Mouse (Mus musculus): ENCODE measurements around the gene Gpr62.
"Not testable (repeated sequence)": the region's sequence is repeated elsewhere in the genome, so short reads cannot be mapped to it uniquely, and the experiment has no call there.

The Gpr62 gene

DNA sequence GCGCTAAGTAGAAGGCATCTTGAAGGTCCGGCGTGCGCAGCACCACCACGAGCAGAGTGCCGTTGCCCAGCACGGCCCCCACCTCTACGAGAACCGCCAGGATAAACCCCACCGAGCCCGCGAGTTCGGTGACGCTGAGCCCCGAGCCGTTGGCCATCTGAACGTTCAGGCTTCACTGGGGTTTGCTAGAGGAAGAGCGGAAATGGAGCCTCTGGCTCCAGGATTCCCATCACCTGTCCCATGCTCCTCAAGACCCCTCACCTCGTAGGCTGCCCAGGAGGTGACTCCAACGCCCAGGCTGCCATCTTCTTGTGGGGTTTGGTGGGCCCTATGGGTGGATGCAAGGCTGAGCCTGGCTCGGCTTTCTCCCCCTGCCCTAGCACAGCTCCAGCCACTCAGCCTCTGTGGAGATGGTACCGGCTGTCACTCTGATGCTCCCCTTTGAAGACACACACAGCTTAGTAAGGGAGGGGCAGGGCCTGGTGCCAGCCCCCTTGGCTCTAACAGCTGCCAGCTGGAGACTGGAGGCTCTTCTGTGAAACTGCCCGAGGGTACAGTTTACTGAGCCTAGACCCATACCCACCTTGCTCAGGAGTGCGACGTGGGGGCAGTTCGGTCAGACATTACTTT, at the start of gene Gpr62:
Gene Gpr62, minus strand, starts transcription at position 368 of the 630 bp plus-strand sequence.
- CTCF ChIA-PET = no interaction called here

- CTCF ChIA-PET = no interaction called here
Observed at GRCm38 (mm10) chr9:106514273-106514672, 48.5 kb upstream of the Gpr62 start, which contains the start of gene Iqcf5. Iqcf5 (plus strand) TSS chr9:106514573.

DNA sequence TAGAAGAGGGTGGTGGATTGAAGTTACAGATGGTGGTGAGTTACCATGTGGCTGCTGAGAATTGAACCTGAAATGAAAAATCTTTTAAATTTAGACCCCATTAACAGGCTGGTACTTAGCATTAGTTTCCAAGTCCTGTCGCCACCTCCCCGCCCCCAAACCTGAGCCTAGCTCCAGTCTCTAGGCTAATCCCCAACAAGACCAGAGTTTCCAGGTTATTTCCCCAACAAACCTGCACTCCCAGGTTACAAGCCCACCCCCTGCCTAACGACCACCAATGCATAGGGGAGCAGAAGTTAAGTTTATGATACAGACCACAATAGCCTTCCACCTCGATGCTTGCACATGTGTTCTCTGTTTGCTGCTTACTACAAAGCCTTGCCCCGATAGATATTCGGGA, 47.8 kb upstream of the Gpr62 start:
- CTCF ChIA-PET = no interaction called here

- CTCF ChIA-PET = no interaction called here
Observed at GRCm38 (mm10) chr9:106512729-106513450, 47.2 kb upstream of the Gpr62 start.

DNA sequence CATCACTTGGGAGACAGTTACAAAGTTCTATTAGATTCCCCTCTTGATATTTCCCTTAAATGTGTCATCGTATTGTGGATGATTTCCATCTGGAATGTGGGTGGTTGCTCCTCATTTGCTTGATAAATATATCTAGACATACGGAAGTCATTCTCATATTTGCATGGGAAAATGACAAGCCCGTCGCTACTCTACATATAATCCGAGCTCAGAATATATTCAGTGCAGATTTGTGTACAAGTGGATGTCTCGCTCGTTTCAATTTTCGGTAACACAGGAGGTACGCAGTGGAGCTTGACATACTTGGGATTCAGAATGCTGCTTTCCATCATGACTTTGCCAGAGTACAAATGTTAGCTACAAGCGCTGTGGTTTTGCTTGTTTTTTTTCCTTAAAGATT, 43.6 kb upstream of the Gpr62 start:
- CTCF ChIA-PET = no interaction called here

- CTCF ChIA-PET = no interaction called here
Observed at GRCm38 (mm10) chr9:106504246-106504645, 38.5 kb upstream of the Gpr62 start.

- CTCF ChIA-PET = no interaction called here
Observed at GRCm38 (mm10) chr9:106501846-106502245, 36.1 kb upstream of the Gpr62 start.

GRCm38 (mm10) chr9:106499667-106500066, 33.9 kb upstream of the Gpr62 start, which contains the start of gene Iqcf1:
Iqcf1 (plus strand) TSS chr9:106499967.
- CTCF ChIA-PET = no interaction called here

- CTCF ChIA-PET = not testable (repeated sequence)
Observed at GRCm38 (mm10) chr9:106487602-106488001, 21.9 kb upstream of the Gpr62 start.

GRCm38 (mm10) chr9:106485076-106485475, 19.3 kb upstream of the Gpr62 start:
- CTCF ChIA-PET = no interaction called here

DNA sequence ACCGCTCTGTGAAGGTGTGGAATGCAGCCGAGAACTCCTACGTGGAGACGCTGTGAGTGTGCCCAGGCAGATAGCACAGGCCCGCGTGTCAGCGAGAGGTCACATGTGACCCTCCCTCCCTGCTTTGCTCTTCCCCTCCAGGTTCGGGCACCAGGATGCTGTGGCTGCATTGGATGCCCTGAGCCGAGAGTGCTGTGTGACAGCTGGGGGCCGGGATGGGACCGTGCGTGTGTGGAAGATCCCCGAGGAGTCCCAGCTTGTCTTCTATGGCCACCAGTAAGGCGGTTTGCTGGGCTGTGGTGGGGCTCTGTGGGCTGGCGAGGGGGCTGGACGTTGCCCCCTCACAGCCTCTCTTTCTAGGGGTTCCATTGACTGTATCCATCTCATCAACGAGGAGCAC, 17.9 kb upstream of the Gpr62 start:
- CTCF ChIA-PET = no interaction called here

DNA sequence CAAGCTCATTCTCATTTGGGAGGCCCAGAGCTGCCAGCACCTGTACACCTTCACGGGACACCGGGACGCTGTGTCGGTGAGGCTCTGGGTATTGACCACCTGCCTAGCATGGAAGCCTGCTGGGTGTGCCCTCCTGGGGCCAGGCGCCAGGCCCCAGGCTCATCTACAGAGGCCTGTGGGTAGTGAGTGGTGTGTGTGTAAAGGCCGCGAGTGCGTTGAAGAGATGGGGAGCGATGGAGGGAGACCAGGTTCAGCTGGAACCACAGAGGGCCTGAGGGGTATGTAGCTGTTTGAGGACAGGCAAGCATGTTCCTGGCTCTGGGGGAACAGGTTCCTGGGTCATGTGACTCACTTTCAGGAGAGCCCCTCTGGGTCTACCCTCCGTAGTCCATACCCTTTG, 17.4 kb upstream of the Gpr62 start:
- CTCF ChIA-PET = no interaction called here

- CTCF ChIA-PET = no interaction called here
Observed at GRCm38 (mm10) chr9:106482578-106483115, 16.9 kb upstream of the Gpr62 start.

- CTCF ChIA-PET = no interaction called here
Observed at GRCm38 (mm10) chr9:106481676-106482075, 15.9 kb upstream of the Gpr62 start.

- CTCF ChIA-PET = interaction anchor here (0.7 kb wide), 1 partner anchor 43 kb away, joined by 5 read pairs; the partner anchor contains the start of gene Acy1
Observed at GRCm38 (mm10) chr9:106481075-106481474, 15.3 kb upstream of the Gpr62 start.

- CTCF ChIA-PET = interaction anchor here (0.7 kb wide), 1 partner anchor 43 kb away, joined by 5 read pairs; the partner anchor contains the start of gene Acy1
Observed at GRCm38 (mm10) chr9:106480541-106480940, 14.8 kb upstream of the Gpr62 start.

GRCm38 (mm10) chr9:106478101-106478500, 12.4 kb upstream of the Gpr62 start:
- CTCF ChIA-PET = no interaction called here

GRCm38 (mm10) chr9:106477649-106478048, 11.9 kb upstream of the Gpr62 start:
- CTCF ChIA-PET = interaction anchor here (0.5 to 1.6 kb wide), 3 partner anchors 50 to 1095 kb away, joined by 3 to 12 read pairs (median 4); no protein-coding TSS in a partner anchor

DNA sequence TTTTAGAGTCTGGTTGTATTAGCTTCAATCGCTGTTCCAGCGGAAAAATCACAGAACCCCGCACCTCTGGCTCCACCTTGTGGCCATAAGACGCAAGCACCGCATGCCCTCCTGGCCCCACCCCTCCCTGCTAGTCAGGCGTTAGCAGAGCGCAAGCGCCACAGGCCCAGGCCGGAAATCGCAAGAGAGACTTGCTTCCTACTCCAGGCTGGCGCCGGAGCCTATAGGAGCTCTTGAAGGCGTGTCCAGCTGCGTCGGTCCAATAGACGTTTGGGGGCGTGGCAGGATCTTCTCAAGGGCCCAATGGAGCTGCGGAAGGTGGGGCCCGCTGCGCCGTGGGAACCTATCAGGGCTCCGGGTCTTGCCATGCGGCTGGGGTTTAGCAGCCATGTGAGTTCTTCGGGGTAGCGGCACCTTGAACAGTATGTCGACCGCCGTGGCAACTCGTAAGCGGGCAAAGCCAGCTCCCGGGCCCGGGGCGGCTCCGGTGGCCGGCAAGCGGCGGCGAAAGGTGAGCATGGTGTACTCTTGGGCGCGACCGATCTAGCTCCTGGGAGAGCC, 11.3 kb upstream of the Gpr62 start, which contains the start of gene Parp3:
Gene Parp3, minus strand, starts transcription at position 26 of the 561 bp plus-strand sequence.
- CTCF ChIA-PET = interaction anchor here (0.5 to 1.6 kb wide), 6 partner anchors 29 to 1096 kb away, joined by 3 to 12 read pairs (median 4); partner anchors contain the start of genes Abhd14a and Abhd14b

DNA sequence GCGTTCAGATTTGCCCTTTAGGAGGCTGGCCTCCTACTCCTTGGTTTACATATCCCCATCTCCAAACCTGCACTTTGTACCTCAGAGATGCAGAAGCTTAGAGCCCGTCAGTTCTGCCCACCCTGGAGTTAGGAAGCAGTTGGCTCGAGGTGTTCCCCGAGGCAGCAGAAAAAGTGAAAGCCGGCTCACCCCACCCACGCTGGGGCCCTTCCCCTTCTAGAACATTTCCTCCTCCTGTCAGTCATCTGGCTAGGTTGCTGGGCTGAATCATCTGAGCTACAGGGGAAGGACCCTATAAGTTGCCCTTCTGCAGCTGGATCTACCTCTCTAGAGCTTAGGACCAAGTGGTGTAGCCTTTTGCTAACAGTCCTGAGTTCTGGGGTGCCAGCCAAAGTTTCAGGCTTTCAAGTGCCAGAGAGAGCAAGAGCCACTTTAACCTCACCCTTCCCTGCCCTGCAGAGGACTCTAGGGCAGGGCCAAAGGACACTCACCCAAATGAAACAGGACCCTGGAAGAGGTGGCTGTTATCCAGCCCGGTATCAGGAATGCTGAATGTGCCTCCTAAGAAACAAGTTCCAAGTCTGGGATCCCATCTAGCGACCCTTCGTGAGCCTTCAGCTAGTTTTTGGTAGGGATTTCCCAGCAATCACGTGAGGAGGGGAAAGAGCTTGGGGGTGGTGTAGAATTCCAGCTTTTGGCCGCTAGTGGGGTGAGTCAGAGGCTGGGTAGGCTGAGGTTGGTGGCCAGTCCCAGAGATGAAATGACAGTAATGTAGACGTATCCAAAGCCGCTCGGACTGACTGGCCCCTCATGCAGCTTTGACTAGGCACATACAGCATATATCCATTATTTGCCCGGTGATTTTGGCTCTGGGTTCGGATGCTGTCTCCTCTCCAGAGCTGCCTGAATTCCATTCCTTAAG, 10.5 kb upstream of the Gpr62 start:
- CTCF ChIA-PET = interaction anchor here (0.9 to 1.6 kb wide), 4 partner anchors 28 to 55 kb away, joined by 3 to 6 read pairs (median 4); partner anchors contain the start of genes Abhd14a and Abhd14b

DNA sequence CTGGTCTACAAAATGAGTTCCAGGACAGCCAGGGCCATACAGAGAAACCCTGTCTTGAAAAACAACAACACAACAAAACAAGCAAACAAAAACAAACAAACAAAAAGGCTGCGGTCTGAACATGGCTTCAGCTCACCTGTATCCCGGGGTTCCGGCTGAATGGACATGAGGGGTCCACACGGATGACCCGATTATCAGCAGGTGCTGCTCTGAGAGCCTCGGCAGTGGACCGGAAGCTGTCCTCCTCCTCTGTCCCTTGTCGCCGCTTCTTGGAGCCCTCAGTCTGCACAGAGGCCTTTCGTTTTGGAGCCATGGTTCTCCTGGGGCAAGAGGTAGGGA, 9.9 kb upstream of the Gpr62 start, which contains the start of gene Rrp9:
Gene Rrp9, plus strand, starts transcription at position 301 of the 339 bp plus-strand sequence.
- CTCF ChIA-PET = no interaction called here

Measured in spleen, embryonic (tissue).